Mouse (Mus musculus) heart, postnatal 25 days (tissue): ENCODE measurements around the gene Btk. TPM values are rescaled to one million over a fixed set of nuclear protein-coding genes. Genes with fewer than 3 reads are reported as not detected.

ENCODE experiments used
- DNase-seq: peaks from one replicate; pipeline ENCODE4 v3.0.0; 2022; ENCODE audit warnings: low spot score
- intact Hi-C: fragments of 180-260 bp; cut with DNase I; formaldehyde crosslinking; loops from one replicate; pipeline ENCODE4 v1.15.1; 2025
- total RNA-seq, 2 experiments: library from RNA; stranded (reverse); gene quantifications; 2 replicates each; pipeline ENCODE4 v1.2.3; 2021

The Btk gene
- total RNA-seq: 1 to 10 TPM; 1.0 to 1.1 TPM

GRCm38 (mm10) chrX:134582888-134583669 is at the start of gene Btk:
Btk (minus strand) TSS chrX:134583570.
- DNase-seq: no peak
- intact Hi-C loops: loop anchor here (5.0 kb wide), 1 partner anchor 41 kb away; the partner anchor contains the start of gene Timm8a1

GRCm38 (mm10) chrX:134632710-134633109 is 49.3 kb upstream of the Btk start:
- no peak for DNase-seq
- intact Hi-C loops: no loop called here

GRCm38 (mm10) chrX:134628200-134628599 is 44.8 kb upstream of the Btk start:
- DNase-seq: no peak
- intact Hi-C loops: no loop called here

- no peak for DNase-seq
- intact Hi-C loops: no loop called here
Measured at GRCm38 (mm10) chrX:134623350-134623749, 40.0 kb upstream of the Btk start.

GRCm38 (mm10) chrX:134621685-134622084 is 38.3 kb upstream of the Btk start:
- intact Hi-C loops: no loop called here
- no peak for DNase-seq

- DNase-seq: no peak
- intact Hi-C loops: no loop called here
Measured at GRCm38 (mm10) chrX:134620254-134620865, 37.0 kb upstream of the Btk start.

GRCm38 (mm10) chrX:134619695-134620094 is 36.3 kb upstream of the Btk start:
- intact Hi-C loops: no loop called here
- DNase-seq: no peak

- intact Hi-C loops: no loop called here
- DNase-seq: no peak
Measured at GRCm38 (mm10) chrX:134614306-134614705, 30.9 kb upstream of the Btk start.

GRCm38 (mm10) chrX:134612285-134612959 is 29.1 kb upstream of the Btk start:
- DNase-seq: peak; percentile 24
- intact Hi-C loops: no loop called here

- intact Hi-C loops: no loop called here
- DNase-seq: no peak
Measured at GRCm38 (mm10) chrX:134610984-134611383, 27.6 kb upstream of the Btk start.

GRCm38 (mm10) chrX:134609472-134609871 is 26.1 kb upstream of the Btk start:
- no peak for DNase-seq
- intact Hi-C loops: loop anchor here (5.0 kb wide), 1 partner anchor 318 kb away; no protein-coding TSS in a partner anchor

- no peak for DNase-seq
- intact Hi-C loops: no loop called here
Measured at GRCm38 (mm10) chrX:134601380-134602120, 18.2 kb upstream of the Btk start.

- DNase-seq: peak; percentile 83
- intact Hi-C loops: no loop called here
Measured at GRCm38 (mm10) chrX:134600659-134601379, 17.4 kb upstream of the Btk start, which contains the start of the genes Gla and Hnrnph2. Gla (minus strand) TSS chrX:134601125. Hnrnph2 (plus strand) TSS chrX:134601179.

GRCm38 (mm10) chrX:134599922-134600565 is 16.7 kb upstream of the Btk start:
- no peak for DNase-seq
- intact Hi-C loops: no loop called here

GRCm38 (mm10) chrX:134589836-134590235 is 6.5 kb upstream of the Btk start:
- DNase-seq: no peak
- intact Hi-C loops: no loop called here

GRCm38 (mm10) chrX:134588997-134589396 is 5.6 kb upstream of the Btk start:
- no peak for DNase-seq
- intact Hi-C loops: no loop called here

- intact Hi-C loops: no loop called here
- DNase-seq: no peak
Measured at GRCm38 (mm10) chrX:134588261-134588660, 4.9 kb upstream of the Btk start.

GRCm38 (mm10) chrX:134586447-134586846 is 3.1 kb upstream of the Btk start:
- no peak for DNase-seq
- intact Hi-C loops: no loop called here
